Mouse (Mus musculus) megakaryocyte-erythroid progenitor cell, adult 5-6 weeks (primary cell): ENCODE measurements around the gene C1galt1. TPM values are rescaled to one million over a fixed set of nuclear protein-coding genes. Genes with fewer than 3 reads are reported as not detected.

Experiments used
- ATAC-seq: replicated peaks from 2 replicates; pipeline ENCODE4 v1.8.0; 2016; ENCODE audit warnings: mild to moderate bottlenecking, inconsistent platforms; ENCODE audit not compliant: severe bottlenecking, poor library complexity, low FRiP score, low TSS enrichment
- total RNA-seq, 2 experiments: library from RNA; stranded (forward) in 1 of 2; stranded (reverse) in 1 of 2; fragments of 200-1000, 215-1000 nt in 1 of 2; fragments of >200 nt in 1 of 2; fragmentation: Nextera tagmentation in 1 of 2; gene quantifications; 2 replicates each; pipeline ENCODE4 v1.2.3; 2014 to 2017

The C1galt1 gene
- total RNA-seq (2014; fragmentation: Nextera tagmentation) = 50.1 and 56.5 TPM in 2 replicates
- total RNA-seq (2017) = 51.2 and 57.4 TPM in 2 replicates

DNA sequence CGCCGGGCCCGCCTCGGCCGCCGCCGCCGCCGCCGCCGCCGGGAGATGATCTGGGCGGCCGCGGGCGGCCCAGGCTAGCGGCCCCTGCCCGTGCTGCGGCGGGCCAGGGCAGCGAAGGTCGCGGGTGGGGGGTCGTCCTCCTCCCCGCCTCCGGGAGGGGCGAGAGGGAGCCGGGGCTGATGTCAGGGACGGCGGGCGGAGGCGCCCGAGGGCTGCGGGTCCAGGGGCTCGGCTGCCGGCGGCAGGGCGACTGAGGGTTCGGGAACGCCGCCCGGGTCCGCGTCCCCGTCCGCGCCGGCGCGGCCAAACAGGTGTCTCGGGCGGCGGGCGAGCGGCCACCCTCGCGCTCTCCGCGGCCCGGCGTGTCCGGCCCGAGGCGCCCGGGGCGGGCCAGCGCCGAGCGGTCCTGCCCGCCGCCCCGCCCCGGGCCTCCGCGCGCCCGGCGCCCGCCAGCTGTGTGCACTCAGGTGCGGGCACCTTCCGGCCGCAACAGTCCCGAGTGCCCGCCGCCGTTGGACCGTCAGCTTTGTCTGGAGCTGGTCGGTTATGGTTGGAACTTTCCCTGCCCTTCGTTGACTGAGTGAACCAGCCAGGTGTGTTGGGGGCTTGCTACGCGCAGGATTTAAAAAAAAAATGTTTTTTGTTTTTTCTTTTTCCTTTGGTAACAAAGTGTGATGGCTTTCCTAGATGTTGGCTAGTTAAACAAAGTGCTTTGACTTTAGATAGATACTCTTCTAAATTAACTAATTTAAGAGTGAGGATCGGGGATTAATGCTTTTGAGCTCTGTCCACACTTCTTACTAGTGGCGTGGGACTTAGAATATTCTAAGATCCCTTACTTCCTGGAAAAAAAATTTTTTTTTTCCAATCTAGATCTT is at the start of gene C1galt1:
Gene C1galt1, plus strand, starts transcription at position 41 of the 878 bp plus-strand sequence.
- ATAC-seq = peak; percentile 21

DNA sequence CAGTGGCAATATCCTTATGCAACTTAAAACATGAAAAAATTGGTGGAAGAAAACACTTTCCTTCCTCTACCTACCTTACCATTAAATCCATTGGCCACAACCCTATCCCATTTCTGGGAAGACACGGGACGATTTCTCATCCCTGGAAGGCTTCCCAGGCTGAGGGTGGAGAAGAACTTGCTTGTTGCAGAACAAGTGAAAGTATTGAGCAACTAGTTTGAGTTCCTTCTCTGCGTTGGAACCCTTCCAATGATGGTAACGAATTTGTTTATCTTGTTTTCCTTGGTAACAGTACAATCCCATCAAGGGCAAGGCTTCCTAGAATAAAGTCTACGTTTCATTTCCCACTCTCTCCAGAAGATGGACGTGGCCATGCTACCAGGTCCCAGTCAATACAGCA is 44.7 kb upstream of the C1galt1 start:
- ATAC-seq = no peak

GRCm38 (mm10) chr6:7803765-7804542 is 40.7 kb upstream of the C1galt1 start:
- no peak for ATAC-seq

DNA sequence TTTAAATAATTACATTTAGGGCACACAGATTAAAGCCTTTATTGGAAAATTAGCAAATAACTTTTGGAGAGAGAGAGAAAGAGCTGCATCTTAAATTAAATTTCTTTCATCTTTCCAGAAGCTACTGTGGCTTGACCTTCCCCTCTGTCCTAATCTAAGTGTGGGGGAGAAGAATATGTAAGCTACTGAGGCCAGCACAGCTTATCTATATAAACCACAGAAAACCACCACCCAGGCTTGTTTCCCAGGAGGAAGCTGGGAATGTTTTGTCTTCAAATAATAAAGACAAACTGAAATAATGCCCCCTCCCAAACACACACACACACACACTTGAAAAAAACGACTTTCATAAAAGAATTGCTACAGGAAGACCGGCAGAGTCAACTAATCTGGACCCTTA is 30.5 kb upstream of the C1galt1 start:
- 0 out of 2 replicates have a peak, but pooled peaks have one; percentile 57 for ATAC-seq

GRCm38 (mm10) chr6:7816233-7816632 is 28.4 kb upstream of the C1galt1 start:
- ATAC-seq = no peak

- no peak for ATAC-seq
Observed at GRCm38 (mm10) chr6:7822688-7823087, 22.0 kb upstream of the C1galt1 start.

GRCm38 (mm10) chr6:7830793-7831192 is 13.8 kb upstream of the C1galt1 start:
- ATAC-seq = no peak

- ATAC-seq = no peak
Observed at GRCm38 (mm10) chr6:7832564-7833175, 12.0 kb upstream of the C1galt1 start.

DNA sequence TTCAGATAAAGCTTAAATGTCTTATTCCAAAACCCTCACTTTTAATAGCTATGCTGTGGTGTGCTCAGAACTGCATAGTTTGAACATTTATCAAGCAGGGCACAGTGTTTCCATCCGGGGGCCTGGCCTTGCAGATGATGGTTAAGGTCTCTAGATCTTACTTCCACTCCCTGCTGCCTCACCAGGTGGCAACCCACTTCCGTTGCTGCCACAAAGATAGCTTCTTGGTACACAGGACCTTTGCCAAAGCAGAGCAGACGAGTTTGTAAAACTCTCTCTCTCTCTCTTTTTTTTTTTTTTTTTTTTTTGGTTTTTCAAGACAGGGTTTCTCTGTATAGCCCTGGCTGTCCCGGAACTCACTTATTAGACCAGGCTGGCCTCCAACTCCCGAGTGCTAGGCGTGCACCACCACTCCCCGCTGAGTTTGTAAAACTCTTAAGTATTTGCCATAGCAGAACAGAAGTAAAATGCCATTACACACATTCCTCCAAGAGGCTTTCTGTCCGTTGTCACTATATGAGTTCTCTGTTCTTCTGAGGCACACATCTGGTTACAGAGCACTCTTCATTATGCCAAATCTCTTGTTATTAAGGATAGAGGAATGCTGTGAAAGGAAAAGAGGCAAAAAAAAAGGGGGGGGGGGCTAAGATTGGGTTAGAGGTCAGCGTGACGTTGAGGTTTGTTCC is 773 bp upstream of the C1galt1 start:
- peak; percentile 55 for ATAC-seq

- peak; percentile 93 for ATAC-seq
Observed at GRCm38 (mm10) chr6:7844412-7844801, 235 bp upstream of the C1galt1 start.

DNA sequence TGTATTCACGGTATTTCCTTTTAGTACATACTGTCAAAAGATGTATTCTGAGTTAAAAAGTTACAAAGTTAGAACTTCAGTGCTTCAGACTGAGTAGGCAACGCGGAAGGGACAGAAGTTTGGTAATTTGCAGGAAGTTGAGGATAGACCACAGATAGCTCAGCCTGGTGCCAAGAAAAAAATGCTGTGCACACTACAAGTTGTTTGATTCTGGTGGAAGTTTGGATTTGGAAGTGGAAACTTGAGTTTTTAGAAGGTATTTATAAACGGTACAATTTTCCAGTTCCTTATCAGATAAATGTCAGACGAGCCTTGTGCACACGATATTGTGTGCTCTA is 1.0 kb downstream of the C1galt1 start:
- ATAC-seq = peak; percentile 16; the same call in 1 of the 2 replicates

DNA sequence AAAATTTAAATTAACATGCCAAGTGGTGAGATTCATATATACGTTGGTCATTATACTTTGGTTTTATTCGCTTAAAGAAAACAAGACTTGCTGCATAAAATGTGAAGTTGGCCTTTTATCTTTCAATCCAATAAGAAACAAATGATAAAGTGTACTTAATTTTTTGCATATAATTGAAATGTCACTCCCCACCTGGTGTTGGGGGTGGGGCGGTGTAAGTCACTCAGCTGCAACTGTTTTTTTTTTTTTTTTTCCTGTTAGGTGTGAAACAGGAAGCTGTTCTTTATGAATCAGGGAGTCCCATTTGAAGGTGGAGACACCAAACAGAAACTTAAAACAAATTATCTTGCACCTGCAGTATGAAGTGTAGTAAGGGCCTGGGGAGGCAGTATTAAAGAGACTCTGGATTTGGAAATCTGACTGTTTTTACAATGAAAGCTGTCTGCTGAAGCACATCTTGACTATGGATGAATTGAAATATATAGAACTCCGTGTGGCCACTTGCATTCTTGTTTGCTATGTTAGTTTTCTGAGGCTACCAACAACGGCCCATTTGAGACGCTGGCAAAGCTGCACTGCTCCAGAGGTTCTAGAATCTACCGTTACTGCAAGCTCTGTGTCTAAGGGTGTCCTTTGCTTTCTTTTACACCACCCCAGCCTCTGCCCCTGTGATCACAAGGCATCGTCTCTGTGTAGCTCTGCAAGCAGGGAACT is 2.2 kb downstream of the C1galt1 start:
- no peak for ATAC-seq

DNA sequence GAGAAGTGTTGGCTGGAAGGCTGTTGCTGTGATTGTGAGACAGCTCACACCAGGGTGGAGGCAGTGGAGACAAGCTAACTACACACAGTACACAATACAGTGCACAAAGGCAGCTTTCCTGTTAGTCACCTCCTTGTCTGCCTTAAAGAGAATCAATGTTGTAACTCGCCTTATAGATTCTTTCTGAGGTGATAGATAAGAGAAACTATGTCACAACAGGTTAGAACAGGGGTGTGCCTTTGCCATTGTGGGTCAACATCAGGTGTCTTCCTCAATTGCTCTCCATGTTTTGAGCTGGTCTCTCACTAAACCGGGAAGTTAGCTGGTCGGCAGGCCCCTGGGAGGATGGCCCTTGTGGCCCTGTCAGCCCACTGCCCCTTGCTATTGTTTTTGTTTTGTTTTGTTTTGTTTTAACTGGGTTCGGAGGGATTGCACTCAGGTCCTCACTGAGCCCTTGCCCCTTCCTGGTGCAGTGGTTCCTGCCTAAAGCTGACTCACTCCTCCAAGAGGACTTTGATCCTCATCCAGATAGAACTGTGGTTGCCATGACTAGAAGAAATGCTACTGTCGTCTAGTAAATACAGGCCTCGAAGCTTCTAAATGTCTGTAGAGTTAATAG is 3.4 kb downstream of the C1galt1 start:
- ATAC-seq = no peak

DNA sequence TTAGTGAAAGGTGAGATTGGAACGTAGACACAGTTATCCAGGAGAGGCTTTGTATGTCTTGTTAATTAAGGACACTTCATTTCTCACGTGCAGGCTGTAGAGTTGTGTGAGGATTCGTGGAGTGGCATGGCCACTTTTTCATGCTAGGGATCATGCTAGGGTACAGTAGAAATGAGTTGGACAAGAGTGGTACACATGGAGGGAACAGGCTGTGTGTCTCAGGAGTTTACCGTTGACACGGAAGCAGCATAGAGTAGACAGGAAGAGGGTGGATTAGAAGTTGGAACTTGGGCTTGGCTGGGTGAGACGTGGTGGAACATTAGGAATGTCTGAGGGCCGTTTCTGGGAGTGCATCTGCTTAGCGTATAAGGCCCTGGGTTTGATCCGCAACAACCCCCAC is 4.1 kb downstream of the C1galt1 start:
- ATAC-seq = no peak

DNA sequence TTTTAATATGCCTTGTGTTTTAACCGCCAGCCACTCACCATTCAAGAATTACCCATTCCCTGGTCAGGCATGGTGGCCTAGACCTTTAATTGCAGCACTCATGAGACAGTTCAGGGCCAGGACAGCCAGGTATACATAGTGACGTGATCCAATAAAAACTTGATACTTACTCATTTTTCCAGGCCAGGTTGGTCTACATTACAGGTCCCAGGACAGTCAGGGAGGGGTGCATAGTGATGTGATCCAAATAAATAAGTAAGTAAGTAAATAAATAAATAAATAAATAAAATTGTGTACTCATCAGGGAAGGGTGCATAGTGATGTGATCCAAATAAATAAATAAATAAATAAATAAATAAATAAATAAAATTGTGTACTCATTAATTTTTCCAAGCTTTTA is 6.4 kb downstream of the C1galt1 start:
- no peak for ATAC-seq

DNA sequence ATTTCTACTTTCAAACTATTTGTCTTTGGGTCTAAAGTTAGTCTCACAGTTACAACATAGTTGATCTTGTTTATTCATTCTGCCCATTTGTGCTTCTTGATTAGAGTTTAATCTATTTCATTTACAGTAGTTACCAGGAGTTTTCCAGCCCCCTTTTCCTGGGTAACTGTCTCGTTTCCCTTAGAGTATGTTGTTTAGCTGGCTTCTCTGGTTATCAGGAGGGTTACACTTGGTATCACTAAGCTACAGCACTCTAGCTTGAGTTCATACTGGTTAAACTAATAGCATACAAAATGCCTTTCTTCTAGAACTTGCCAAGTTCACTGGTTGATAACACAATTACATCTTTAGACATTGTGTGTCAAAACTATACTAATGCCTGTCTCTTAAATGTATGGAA is 8.3 kb downstream of the C1galt1 start:
- ATAC-seq = peak; percentile 71

- no peak for ATAC-seq
Observed at GRCm38 (mm10) chr6:7853461-7853860, 8.8 kb downstream of the C1galt1 start.

- ATAC-seq = peak; percentile 64; the same call in 1 of the 2 replicates
Observed at GRCm38 (mm10) chr6:7856682-7857290, 12.1 kb downstream of the C1galt1 start.
